Mouse (Mus musculus): Measurements from ENCODE around the gene Ptpre. TPM values are rescaled to one million over a fixed set of nuclear protein-coding genes. Genes with fewer than 3 reads are reported as not detected.
"Not testable (repeated sequence)": the region's sequence is repeated elsewhere in the genome, so short reads cannot be mapped to it uniquely, and the experiment has no call there.

Gene Ptpre
- total and polyA plus RNA-seq, 3 experiments = 1.9 to 8.1 (median 3.5) TPM

GRCm38 (mm10) chr7:135605002-135605803, 67.9 kb downstream of the Ptpre start:
- peak; percentile 76 for DNase-seq

GRCm38 (mm10) chr7:135605804-135606072, 68.5 kb downstream of the Ptpre start:
- no peak for DNase-seq

- no peak for DNase-seq
Observed at GRCm38 (mm10) chr7:135608208-135608607, 70.9 kb downstream of the Ptpre start.

GRCm38 (mm10) chr7:135609028-135609427, 71.7 kb downstream of the Ptpre start:
- no peak for DNase-seq

- DNase-seq = no peak
Observed at GRCm38 (mm10) chr7:135609655-135610054, 72.4 kb downstream of the Ptpre start.

GRCm38 (mm10) chr7:135612276-135612675, 75.0 kb downstream of the Ptpre start:
- no peak for DNase-seq

GRCm38 (mm10) chr7:135612801-135613200, 75.5 kb downstream of the Ptpre start:
- no peak for DNase-seq

GRCm38 (mm10) chr7:135613380-135613779, 76.1 kb downstream of the Ptpre start:
- no peak for DNase-seq

GRCm38 (mm10) chr7:135614892-135615291, 77.6 kb downstream of the Ptpre start:
- DNase-seq = no peak

- DNase-seq = not testable (repeated sequence)
Observed at GRCm38 (mm10) chr7:135616479-135616878, 79.2 kb downstream of the Ptpre start.

- no peak for DNase-seq
Observed at GRCm38 (mm10) chr7:135617776-135618175, 80.5 kb downstream of the Ptpre start.

- DNase-seq = no peak
Observed at GRCm38 (mm10) chr7:135621649-135622048, 84.4 kb downstream of the Ptpre start.

- no peak for DNase-seq
Observed at GRCm38 (mm10) chr7:135622241-135622640, 85.0 kb downstream of the Ptpre start.

GRCm38 (mm10) chr7:135624854-135625253, 87.6 kb downstream of the Ptpre start:
- no peak for DNase-seq

GRCm38 (mm10) chr7:135628363-135628762, 91.1 kb downstream of the Ptpre start:
- no peak for DNase-seq

GRCm38 (mm10) chr7:135629019-135629418, 91.7 kb downstream of the Ptpre start:
- no peak for DNase-seq

GRCm38 (mm10) chr7:135631776-135632552, 94.7 kb downstream of the Ptpre start:
- DNase-seq = peak; percentile 69

GRCm38 (mm10) chr7:135632716-135633258, 95.5 kb downstream of the Ptpre start:
- DNase-seq = no peak

- no peak for DNase-seq
Observed at GRCm38 (mm10) chr7:135634851-135635624, 97.8 kb downstream of the Ptpre start.

- no peak for DNase-seq
Observed at GRCm38 (mm10) chr7:135637406-135637980, 100.2 kb downstream of the Ptpre start.

GRCm38 (mm10) chr7:135639361-135639760, 102.1 kb downstream of the Ptpre start:
- no peak for DNase-seq
